Comparison of ENCODE assay signal across 19 mouse cellular contexts in genomic region chr3:67213047-67213457, GRCm38 (mm10).
DNase-seq lines count a peak whose midpoint lies in the region; ATAC-seq lines count a peak whose summit lies in the region.
"Had no signal": no experiment of that assay in that cellular context is flagged by ENCODE, and none has a peak within 500 bp of the region (broad histone marks: within the 10 kb centered on the region; RNA-seq: fewer than 3 reads in every experiment).

No protein-coding gene starts in this region.

- H3K4me3 ChIP-seq in limb, embryonic 11.5 days (ENCODE audit: low read depth, low read length), result no peak overlapping the region
- H3K4me3 ChIP-seq in limb, embryonic 10.5 days, result no peak overlapping the region
- no peak overlapping the region for H3K4me3 ChIP-seq in embryonic facial prominence, embryonic 14.5 days (ENCODE audit: low read depth, low read length)
- H3K4me3 ChIP-seq: embryonic facial prominence, embryonic 12.5 days; hindbrain, embryonic 12.5 days; limb, embryonic 13.5 days; liver, embryonic 13.5 days; lung, embryonic 15.5 days; neural tube, embryonic 12.5 days had no signal

- no peaks in the 10 kb centered on the region for H3K4me1 ChIP-seq in limb, embryonic 11.5 days (ENCODE audit: control insufficient read depth, insufficient read depth, low read length)
- H3K4me1 ChIP-seq in limb, embryonic 10.5 days, result peaks cover 7% of the 10 kb centered on the region; the same call in 1 of the 2 replicates
- no peaks in the 10 kb centered on the region for H3K4me1 ChIP-seq in embryonic facial prominence, embryonic 14.5 days (ENCODE audit: control insufficient read depth, insufficient read depth, low read length)
- H3K4me1 ChIP-seq: embryonic facial prominence, embryonic 12.5 days; hindbrain, embryonic 12.5 days; limb, embryonic 13.5 days; liver, embryonic 13.5 days; lung, embryonic 15.5 days; neural tube, embryonic 12.5 days had no signal

- H3K9ac ChIP-seq in limb, embryonic 11.5 days (ENCODE audit: low read length), result no peak overlapping the region
- H3K9ac ChIP-seq in embryonic facial prominence, embryonic 14.5 days (ENCODE audit: low read depth, low read length), result no peak overlapping the region
- H3K9ac ChIP-seq: embryonic facial prominence, embryonic 12.5 days; hindbrain, embryonic 12.5 days; limb, embryonic 13.5 days; liver, embryonic 13.5 days; lung, embryonic 15.5 days; neural tube, embryonic 12.5 days had no signal

- no peaks in the 10 kb centered on the region for H3K27me3 ChIP-seq in limb, embryonic 11.5 days (ENCODE audit: control insufficient read depth, insufficient read depth, low read length)
- H3K27me3 ChIP-seq in limb, embryonic 10.5 days (ENCODE audit: low read depth, poor library complexity, severe bottlenecking), result no peaks in the 10 kb centered on the region
- H3K27me3 ChIP-seq in embryonic facial prominence, embryonic 14.5 days (replicated peaks; ENCODE audit: control insufficient read depth, insufficient read depth, low read length), result no peaks in the 10 kb centered on the region
- H3K27me3 ChIP-seq: embryonic facial prominence, embryonic 12.5 days; hindbrain, embryonic 12.5 days; limb, embryonic 13.5 days; liver, embryonic 13.5 days; lung, embryonic 15.5 days; neural tube, embryonic 12.5 days had no signal

- WGBS in limb, embryonic 11.5 days, result 45% methylated on average over 1 of the region's 1 CpGs
- WGBS in limb, embryonic 10.5 days, result 68% methylated on average over 1 of the region's 1 CpGs
- WGBS in embryonic facial prominence, embryonic 14.5 days, result 73% methylated on average over 1 of the region's 1 CpGs

- ATAC-seq in limb, embryonic 11.5 days (ENCODE audit: insufficient number of reproducible peaks, low FRiP score, low TSS enrichment, low read depth), result no peak
- no peak for ATAC-seq in embryonic facial prominence, embryonic 14.5 days (ENCODE audit: low read depth)

- no peak overlapping the region for H3K27ac ChIP-seq in limb, embryonic 11.5 days (replicated peaks; ENCODE audit: low read depth, low read length)
- no peak overlapping the region for H3K27ac ChIP-seq in limb, embryonic 10.5 days
- no peak overlapping the region for H3K27ac ChIP-seq in embryonic facial prominence, embryonic 14.5 days (replicated peaks; ENCODE audit: low read depth, low read length)
- H3K27ac ChIP-seq: embryonic facial prominence, embryonic 12.5 days; hindbrain, embryonic 12.5 days; limb, embryonic 13.5 days; liver, embryonic 13.5 days; lung, embryonic 15.5 days; neural tube, embryonic 12.5 days had no signal

- H3K36me3 ChIP-seq in limb, embryonic 11.5 days (ENCODE audit: control insufficient read depth, insufficient read depth, low read length), result no peaks in the 10 kb centered on the region
- no peaks in the 10 kb centered on the region for H3K36me3 ChIP-seq in limb, embryonic 10.5 days
- H3K36me3 ChIP-seq in embryonic facial prominence, embryonic 14.5 days (ENCODE audit: control insufficient read depth, insufficient read depth, low read length), result no peaks in the 10 kb centered on the region
- H3K36me3 ChIP-seq: embryonic facial prominence, embryonic 12.5 days; hindbrain, embryonic 12.5 days; limb, embryonic 13.5 days; liver, embryonic 13.5 days; lung, embryonic 15.5 days; neural tube, embryonic 12.5 days had no signal

- DNase-seq in limb, embryonic 11.5 days (ENCODE audit: low spot score), result peak; percentile 43
- no peak for DNase-seq in limb, embryonic 10.5 days (ENCODE audit: low spot score)
- peak; percentile 30 for DNase-seq in embryo, embryonic 10 days (ENCODE audit: low spot score)
- DNase-seq in embryonic facial prominence, embryonic 14.5 days (ENCODE audit: low spot score), result peak; percentile 13
- DNase-seq in retina, embryonic 14.5 days (ENCODE audit: low spot score), result peak; percentile 62
- DNase-seq in kidney, postnatal 10 days, result no peak
- no peak for DNase-seq in heart, adult 8-10 months (ENCODE audit: low spot score)
- DNase-seq: adrenal gland, postnatal 14 days; cerebellum, adult 18-20 months; cerebellum, postnatal 25 days; gastrocnemius, postnatal 36 days; kidney, adult 8-10 months; liver, embryonic 13.5 days; thymus, postnatal 36 days had no signal

- H3K4me2 ChIP-seq in limb, embryonic 11.5 days (ENCODE audit: low read depth, severe bottlenecking), result no peak overlapping the region
- H3K4me2 ChIP-seq in embryonic facial prominence, embryonic 14.5 days (ENCODE audit: low read depth, low read length), result no peak overlapping the region
- H3K4me2 ChIP-seq: embryonic facial prominence, embryonic 12.5 days; hindbrain, embryonic 12.5 days; limb, embryonic 13.5 days; liver, embryonic 13.5 days; lung, embryonic 15.5 days; neural tube, embryonic 12.5 days had no signal

- no peaks in the 10 kb centered on the region for H3K9me3 ChIP-seq in limb, embryonic 11.5 days (ENCODE audit: control insufficient read depth, low read length)
- no peaks in the 10 kb centered on the region for H3K9me3 ChIP-seq in limb, embryonic 10.5 days (replicated peaks)
- no peaks in the 10 kb centered on the region for H3K9me3 ChIP-seq in embryonic facial prominence, embryonic 14.5 days (ENCODE audit: control insufficient read depth, low read length)
- H3K9me3 ChIP-seq: embryonic facial prominence, embryonic 12.5 days; hindbrain, embryonic 12.5 days; limb, embryonic 13.5 days; liver, embryonic 13.5 days; lung, embryonic 15.5 days; neural tube, embryonic 12.5 days had no signal

Comparison
In these comparisons a context has a peak if more than half of its experiments do, and no peak if none do; other contexts are left out.
1. DNase-seq: peak in limb, embryonic 11.5 days (single experiment), embryo, embryonic 10 days (single experiment), embryonic facial prominence, embryonic 14.5 days (single experiment) and retina, embryonic 14.5 days (single experiment); none in limb, embryonic 10.5 days (single experiment), kidney, postnatal 10 days (single experiment) and heart, adult 8-10 months (single experiment).